Mouse (Mus musculus) liver, postnatal 0 days (tissue): ENCODE measurements around the gene Slc4a1ap. TPM values are rescaled to one million over a fixed set of nuclear protein-coding genes. Genes with fewer than 3 reads are reported as not detected.
"Not testable (repeated sequence)": the region's sequence is repeated elsewhere in the genome, so short reads cannot be mapped to it uniquely, and the experiment has no call there.

Source experiments
- ATAC-seq: fragments of 200-750 bp; cut with Nextera tagmentation; 2 replicates; pipeline ENCODE4 v1.8.0; 2017; ENCODE audit warnings: mild to moderate bottlenecking, moderate library complexity
- DNase-seq: peaks from one replicate; pipeline ENCODE4 v3.0.0-alpha.2; 2016
- H3K27ac ChIP-seq: fragments of 300-500 bp; sonication (generic); 2 replicates; pipeline ENCODE4 v1.5.1; 2014; ENCODE audit warnings: antibody characterized with exemption, moderate library complexity, mild to moderate bottlenecking, low read depth
- H3K27me3 ChIP-seq: fragments of 300-500 bp; sonication (generic); 2 replicates; pipeline ENCODE4 v1.6.1; 2014; ENCODE audit warnings: low read length, control low read depth, mixed read lengths; ENCODE audit not compliant: insufficient read depth
- H3K36me3 ChIP-seq: fragments of 300-500 bp; sonication (generic); replicated peaks from 2 replicates; pipeline ENCODE4 v1.6.1; 2014; ENCODE audit warnings: mild to moderate bottlenecking, control low read depth, low read length, moderate library complexity, mixed read lengths; ENCODE audit not compliant: insufficient read depth
- H3K4me1 ChIP-seq: fragments of 300-500 bp; sonication (generic); 2 replicates; pipeline ENCODE4 v1.6.1; 2014; ENCODE audit warnings: antibody characterized with exemption, mild to moderate bottlenecking, control low read depth; ENCODE audit not compliant: insufficient read depth
- H3K4me2 ChIP-seq: fragments of 300-500 bp; sonication (generic); 2 replicates; pipeline ENCODE4 v1.6.1; 2014; ENCODE audit warnings: low read depth, mild to moderate bottlenecking, low read length, moderate library complexity, mixed read lengths
- H3K4me3 ChIP-seq: fragments of 300-500 bp; sonication (generic); 2 replicates; pipeline ENCODE4 v1.5.1; 2014; ENCODE audit warnings: low read depth, low read length
- H3K9ac ChIP-seq: fragments of 300-500 bp; sonication (generic); replicated peaks from 2 replicates; pipeline ENCODE4 v1.6.1; 2014; ENCODE audit warnings: mild to moderate bottlenecking, moderate library complexity
- H3K9me3 ChIP-seq: fragments of 300-500 bp; sonication (generic); 2 replicates; pipeline ENCODE4 v1.6.1; 2016; ENCODE audit warnings: mild to moderate bottlenecking, control low read depth, low read length, mixed read lengths
- CTCF ChIP-seq: sonication (generic); IDR thresholded peaks from 2 replicates; pipeline ENCODE4 v1.5.1; 2016; ENCODE audit warnings: antibody characterized with exemption, low read depth
- EP300 ChIP-seq: IDR thresholded peaks from 2 replicates; pipeline ENCODE4 v1.6.1; 2016; ENCODE audit warnings: antibody characterized with exemption, low read depth, mild to moderate bottlenecking
- WGBS: fragments of 180-500 bp; shearing (Covaris S2); extraction: QIAGEN DNeasy Blood & Tissue Kit; methylation state at CpG from one replicate; pipeline ENCODE4 v1.1.7; 2014; ENCODE audit not compliant: insufficient replicate concordance; 5-methylcytosine and 5-hydroxymethylcytosine counted together
- polyA plus RNA-seq: library from polyadenylated mRNA; unstranded; fragments of >200 nt; fragmentation: Nextera tagmentation; extraction: Ambion mirVana; gene quantifications from 2 replicates; pipeline ENCODE4 v1.2.1, GENCODE M21; 2015

The Slc4a1ap gene
- polyA plus RNA-seq, 1 experiment from 2014 or later = 8.7 TPM

GRCm38 (mm10) chr5:31588672-31589071, 61.9 kb downstream of the Slc4a1ap start:
- WGBS = 76% methylated on average over 8 of the region's 8 CpGs
- TF ChIP-seq CTCF = peak; percentile 45
- not testable (repeated sequence) for ATAC-seq

GRCm38 (mm10) chr5:31589711-31590319, 63.0 kb downstream of the Slc4a1ap start:
- no peaks in the 10 kb centered on the region for H3K36me3 ChIP-seq
- H3K4me2 ChIP-seq = no peak overlapping the region
- no peak for TF ChIP-seq EP300
- TF ChIP-seq CTCF = no peak
- H3K9ac ChIP-seq = no peak overlapping the region
- H3K4me3 ChIP-seq = no peak overlapping the region
- H3K9me3 ChIP-seq = no peaks in the 10 kb centered on the region
- H3K27me3 ChIP-seq = no peaks in the 10 kb centered on the region
- no peak for ATAC-seq
- no peak for DNase-seq
- 77% methylated on average over 14 of the region's 14 CpGs for WGBS
- no peak overlapping the region for H3K27ac ChIP-seq
- H3K4me1 ChIP-seq = no peaks in the 10 kb centered on the region

More at GRCm38 (mm10) chr5:31588672-31589071, 61.9 kb downstream of the Slc4a1ap start:
- H3K4me2 ChIP-seq, H3K9ac ChIP-seq, DNase-seq, H3K4me3 ChIP-seq, H3K4me1 ChIP-seq, H3K27ac ChIP-seq, H3K9me3 ChIP-seq, H3K36me3 ChIP-seq, H3K27me3 ChIP-seq: not testable (repeated sequence)

- WGBS = 89% methylated on average over 7 of the region's 7 CpGs
- H3K9me3 ChIP-seq = no peaks in the 10 kb centered on the region
- H3K4me1 ChIP-seq = no peaks in the 10 kb centered on the region
- H3K27ac ChIP-seq = no peak overlapping the region
- no peak overlapping the region for H3K9ac ChIP-seq
- no peaks in the 10 kb centered on the region for H3K27me3 ChIP-seq
- TF ChIP-seq EP300 (no peak), CTCF (no peak)
- no peaks in the 10 kb centered on the region for H3K36me3 ChIP-seq
- no peak overlapping the region for H3K4me3 ChIP-seq
- ATAC-seq (no peak), DNase-seq (no peak)
- H3K4me2 ChIP-seq = no peak overlapping the region
These were observed 64.3 kb downstream of the Slc4a1ap start for GRCm38 (mm10) chr5:31591122-31591521.

GRCm38 (mm10) chr5:31595868-31596267, 69.1 kb downstream of the Slc4a1ap start:
- no peak overlapping the region for H3K4me3 ChIP-seq
- no peak for ATAC-seq

GRCm38 (mm10) chr5:31596481-31597429, 70.0 kb downstream of the Slc4a1ap start, which contains the start of gene Mrpl33:
Gene Mrpl33, plus strand, starts transcription at chr5:31596935.
- peak; percentile 43 for DNase-seq
- Histone ChIP-seq H3K4me3 (peak within 1 kb of the TSS; percentile 44), H3K36me3 (no peaks in the 10 kb centered on the region), H3K9me3 (no peaks in the 10 kb centered on the region), H3K27me3 (no peaks in the 10 kb centered on the region), H3K4me1 (peaks cover 14% of the 10 kb centered on the region), H3K9ac (peak within 1 kb of the TSS; percentile 43), H3K27ac (no peak within 1 kb of the TSS), H3K4me2 (peak within 1 kb of the TSS; percentile 80)
- ATAC-seq = peak; percentile 49; the same call in 1 of the 2 replicates
- whole genome bisulfite sequencing = 8% methylated on average over 26 of the region's 26 CpGs
- TF ChIP-seq CTCF = peak; percentile 29; the same call in 1 of the 2 replicates
- TF ChIP-seq EP300 = no peak

More at GRCm38 (mm10) chr5:31595868-31596267, 69.1 kb downstream of the Slc4a1ap start:
- Histone ChIP-seq H3K9me3 (no peaks in the 10 kb centered on the region), H3K36me3 (no peaks in the 10 kb centered on the region), H3K4me2 (no peak overlapping the region), H3K27ac (no peak overlapping the region), H3K9ac (no peak overlapping the region), H3K4me1 (peaks cover 14% of the 10 kb centered on the region), H3K27me3 (no peaks in the 10 kb centered on the region)
- WGBS = 61% methylated on average over 4 of the region's 4 CpGs
- TF ChIP-seq EP300 (no peak), CTCF (no peak)
- DNase-seq = no peak

- 75% methylated on average over 6 of the region's 6 CpGs for WGBS
- Histone ChIP-seq H3K27ac (no peak overlapping the region), H3K27me3 (no peaks in the 10 kb centered on the region), H3K4me3 (no peak overlapping the region), H3K9me3 (no peaks in the 10 kb centered on the region), H3K4me2 (peak overlapping the region; percentile 80), H3K36me3 (no peaks in the 10 kb centered on the region), H3K9ac (no peak overlapping the region), H3K4me1 (peaks cover 14% of the 10 kb centered on the region)
- no peak for TF ChIP-seq CTCF
- TF ChIP-seq EP300 = no peak
- DNase-seq (no peak), ATAC-seq (no peak)
These were observed 70.7 kb downstream of the Slc4a1ap start for GRCm38 (mm10) chr5:31597430-31597944.
